Mouse (Mus musculus) heart, embryonic 11.5 days (tissue): Measurements from ENCODE around the gene Rgs17. TPM values are rescaled to one million over a fixed set of nuclear protein-coding genes. Genes with fewer than 3 reads are reported as not detected.
A peak's percentile ranks its signal among the peaks of the same experiment; 100 is the strongest.

Experiments
- ATAC-seq: fragments of 200-750 bp; cut with Nextera tagmentation; replicated peaks from 2 replicates; pipeline ENCODE4 v1.8.0; 2017; ENCODE audit warnings: moderate library complexity; ENCODE audit not compliant: insufficient number of reproducible peaks, low FRiP score, low TSS enrichment
- H3K27ac ChIP-seq: fragments of 300-500 bp; sonication (generic); 2 replicates; pipeline ENCODE4 v1.5.1; 2014; ENCODE audit warnings: mild to moderate bottlenecking, low read depth, low read length
- H3K27me3 ChIP-seq: fragments of 300-500 bp; sonication (generic); 2 replicates; pipeline ENCODE4 v1.6.1; 2014; ENCODE audit warnings: mild to moderate bottlenecking, low read length, mixed read lengths; ENCODE audit not compliant: control insufficient read depth, insufficient read depth
- H3K36me3 ChIP-seq: fragments of 300-500 bp; sonication (generic); 2 replicates; pipeline ENCODE4 v1.6.1; 2014; ENCODE audit warnings: mild to moderate bottlenecking, low read length, moderate library complexity, mixed read lengths; ENCODE audit not compliant: control insufficient read depth, insufficient read depth
- H3K4me1 ChIP-seq: fragments of 300-500 bp; sonication (generic); 2 replicates; pipeline ENCODE4 v1.6.1; 2014; ENCODE audit warnings: low read length; ENCODE audit not compliant: control insufficient read depth, insufficient read depth
- H3K4me2 ChIP-seq: fragments of 300-500 bp; sonication (generic); 2 replicates; pipeline ENCODE4 v1.6.1; 2014; ENCODE audit warnings: mild to moderate bottlenecking, moderate library complexity
- H3K4me3 ChIP-seq: fragments of 300-500 bp; sonication (generic); 2 replicates; pipeline ENCODE4 v1.5.1; 2014; ENCODE audit warnings: low read depth, low read length
- H3K9ac ChIP-seq: fragments of 300-500 bp; sonication (generic); 2 replicates; pipeline ENCODE4 v1.6.1; 2014; ENCODE audit warnings: mild to moderate bottlenecking, low read depth, low read length, moderate library complexity
- H3K9me3 ChIP-seq: fragments of 300-500 bp; sonication (generic); replicated peaks from 2 replicates; pipeline ENCODE4 v1.6.1; 2016; ENCODE audit warnings: low read length; ENCODE audit not compliant: control insufficient read depth
- WGBS: fragments of 180-500 bp; shearing (Covaris S2); extraction: QIAGEN DNeasy Blood & Tissue Kit; methylation state at CpG from one replicate; pipeline ENCODE4 v1.1.7; 2014; ENCODE audit not compliant: insufficient replicate concordance; 5-methylcytosine and 5-hydroxymethylcytosine counted together
- polyA plus RNA-seq: library from polyadenylated mRNA; unstranded; fragments of >200 nt; fragmentation: Nextera tagmentation; extraction: Ambion mirVana; gene quantifications from 2 replicates; pipeline ENCODE4 v1.2.1, GENCODE M21; 2014

Gene Rgs17
- polyA plus RNA-seq, 1 experiment from 2014 or later, result 1.0 TPM

DNA sequence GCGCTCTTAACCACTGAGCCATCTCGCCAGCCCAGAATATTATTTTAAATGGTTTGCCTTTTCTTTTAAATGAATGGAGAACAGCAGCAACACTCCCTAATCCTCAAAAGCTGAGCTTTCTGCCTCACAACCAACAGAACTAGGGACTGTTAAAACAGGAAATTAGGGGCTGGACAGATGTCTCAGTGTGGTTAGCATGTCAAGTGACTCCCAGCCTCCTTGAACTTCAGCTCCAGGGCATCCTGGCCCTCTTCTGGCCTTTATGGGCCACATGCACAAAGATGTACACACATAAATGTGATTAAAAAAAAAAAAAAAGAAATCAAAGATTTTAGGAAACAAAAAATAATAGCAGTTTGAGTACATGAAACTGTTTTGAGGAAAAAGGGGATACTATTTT lies 106.2 kb downstream of the Rgs17 start:
- H3K27me3 ChIP-seq, result no peaks in the 10 kb centered on the region
- no peak overlapping the region for H3K9ac ChIP-seq
- WGBS, result 95% methylated on average over 2 of the region's 2 CpGs
- no peak for ATAC-seq
- no peaks in the 10 kb centered on the region for H3K4me1 ChIP-seq
- H3K9me3 ChIP-seq, result no peaks in the 10 kb centered on the region
- peaks cover 52% of the 10 kb centered on the region for H3K36me3 ChIP-seq
- no peak overlapping the region for H3K4me2 ChIP-seq
- H3K4me3 ChIP-seq, result no peak overlapping the region
- no peak overlapping the region for H3K27ac ChIP-seq

DNA sequence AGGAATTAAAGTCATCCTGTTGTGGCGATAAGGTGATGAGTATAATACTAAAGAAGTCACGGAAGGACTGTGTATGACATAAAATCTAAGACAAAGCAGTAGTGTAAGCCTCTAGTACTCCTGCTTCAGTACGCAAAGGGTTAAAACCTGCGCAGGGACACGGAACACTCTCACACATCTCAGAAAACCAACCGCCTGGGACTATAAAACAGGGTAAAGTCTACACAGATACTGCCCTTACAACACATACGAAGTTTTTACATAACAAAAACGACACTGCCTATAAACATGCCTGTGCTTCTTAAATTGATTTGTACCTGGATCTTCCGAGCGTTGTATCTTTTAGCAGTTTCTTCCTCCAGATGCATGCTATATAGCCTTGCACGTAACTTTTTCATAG lies 108.5 kb downstream of the Rgs17 start:
- H3K4me1 ChIP-seq, result no peaks in the 10 kb centered on the region
- no peaks in the 10 kb centered on the region for H3K27me3 ChIP-seq
- 93% methylated on average over 11 of the region's 11 CpGs for WGBS
- peaks cover 44% of the 10 kb centered on the region for H3K36me3 ChIP-seq
- no peak overlapping the region for H3K4me2 ChIP-seq
- ATAC-seq, result no peak
- no peak overlapping the region for H3K27ac ChIP-seq
- H3K4me3 ChIP-seq, result no peak overlapping the region
- no peaks in the 10 kb centered on the region for H3K9me3 ChIP-seq
- no peak overlapping the region for H3K9ac ChIP-seq

DNA sequence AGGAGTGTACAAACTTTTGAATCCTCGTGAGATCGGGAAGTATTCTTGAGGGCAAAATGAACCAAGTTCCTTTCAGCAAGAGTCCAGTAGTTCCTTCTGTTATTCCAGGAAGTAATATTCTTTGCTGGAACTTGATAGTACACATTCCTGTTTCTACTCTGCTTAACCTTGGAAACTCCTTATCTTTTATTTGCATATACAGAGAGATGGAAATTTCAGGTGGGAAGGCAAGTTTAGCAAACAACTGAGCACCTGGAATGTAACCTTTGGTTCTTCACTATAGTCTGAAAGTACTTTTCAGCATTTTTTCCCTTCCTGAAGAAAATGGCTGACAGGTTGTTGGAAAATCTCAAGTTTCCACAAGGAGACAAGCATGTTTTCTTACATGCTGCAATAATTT lies 114.5 kb downstream of the Rgs17 start:
- H3K27ac ChIP-seq, result 0 out of 2 replicates have a peak overlapping the region, but pooled peaks have one; percentile 16

GRCm38 (mm10) chr10:5806996-5807395 lies 115.2 kb downstream of the Rgs17 start:
- no peaks in the 10 kb centered on the region for H3K9me3 ChIP-seq
- no peak overlapping the region for H3K9ac ChIP-seq
- H3K4me2 ChIP-seq, result no peak overlapping the region; the same call in 1 of the 2 replicates
- 77% methylated on average over 4 of the region's 4 CpGs for WGBS
- H3K4me1 ChIP-seq, result peaks cover 6% of the 10 kb centered on the region
- no peak overlapping the region for H3K4me3 ChIP-seq
- no peaks in the 10 kb centered on the region for H3K27me3 ChIP-seq
- H3K36me3 ChIP-seq, result no peaks in the 10 kb centered on the region; the same call in 1 of the 2 replicates
- H3K27ac ChIP-seq, result peak overlapping the region; percentile 84; the same call in 1 of the 2 replicates
- ATAC-seq, result no peak

More for the DNA sequence above, 114.5 kb downstream of the Rgs17 start:
- peaks cover 6% of the 10 kb centered on the region for H3K36me3 ChIP-seq
- peaks cover 4% of the 10 kb centered on the region for H3K4me1 ChIP-seq
- no peak for ATAC-seq
- no peak overlapping the region for H3K4me3 ChIP-seq
- no peak overlapping the region for H3K9ac ChIP-seq
- H3K4me2 ChIP-seq, result no peak overlapping the region
- WGBS, result 61% methylated on average over 2 of the region's 2 CpGs
- H3K9me3 ChIP-seq, result no peaks in the 10 kb centered on the region
- no peaks in the 10 kb centered on the region for H3K27me3 ChIP-seq

- H3K27me3 ChIP-seq, result no peaks in the 10 kb centered on the region
- no peaks in the 10 kb centered on the region for H3K9me3 ChIP-seq
- WGBS, result 14% methylated on average over 8 of the region's 8 CpGs
- H3K9ac ChIP-seq, result peak overlapping the region; percentile 59
- ATAC-seq, result no peak
- H3K4me3 ChIP-seq, result peak overlapping the region; percentile 81
- peak overlapping the region; percentile 88 for H3K4me2 ChIP-seq
- H3K27ac ChIP-seq, result peak overlapping the region; percentile 84
- H3K36me3 ChIP-seq, result peaks cover 5% of the 10 kb centered on the region; the same call in 1 of the 2 replicates
- H3K4me1 ChIP-seq, result peaks cover 6% of the 10 kb centered on the region
Observed at GRCm38 (mm10) chr10:5806416-5806815, 115.8 kb downstream of the Rgs17 start.

DNA sequence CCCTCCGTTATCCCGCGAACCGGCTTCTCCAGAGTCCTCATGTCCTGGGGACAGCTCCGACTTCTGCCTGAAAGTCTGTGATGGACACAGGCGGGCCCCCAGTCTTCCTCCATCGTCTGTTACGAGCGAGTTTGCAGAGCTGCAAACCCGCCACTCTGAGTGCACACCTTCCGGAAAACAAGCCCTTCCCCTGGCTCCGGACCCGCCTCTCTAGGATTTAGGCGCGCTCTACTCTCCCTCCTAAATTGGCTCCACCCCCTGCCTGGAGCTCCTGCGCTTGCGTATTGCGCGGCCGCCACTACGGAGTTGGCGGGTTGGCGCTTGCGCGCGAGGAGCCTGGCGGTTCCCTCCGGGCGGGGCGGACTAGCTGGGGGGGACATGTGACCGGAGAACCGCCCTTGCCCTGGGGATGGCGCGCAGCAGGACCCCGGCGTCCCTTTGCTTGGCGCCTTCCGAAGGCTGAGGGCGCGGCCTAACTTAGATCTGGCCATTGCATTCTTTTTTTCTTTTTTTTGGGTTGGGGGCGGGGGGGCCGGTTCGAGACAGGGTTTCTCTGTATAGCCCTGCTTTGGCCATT lies 116.4 kb downstream of the Rgs17 start:
- Histone ChIP-seq H3K27me3 (no peaks in the 10 kb centered on the region), H3K9me3 (no peaks in the 10 kb centered on the region), H3K4me1 (peaks cover 6% of the 10 kb centered on the region), H3K4me3 (peak overlapping the region; percentile 81), H3K9ac (peak overlapping the region; percentile 76), H3K36me3 (peaks cover 10% of the 10 kb centered on the region), H3K4me2 (peak overlapping the region; percentile 88), H3K27ac (peak overlapping the region; percentile 86)
- ATAC-seq, result peak; percentile 95
- 0% methylated on average over 43 of the region's 43 CpGs for WGBS

DNA sequence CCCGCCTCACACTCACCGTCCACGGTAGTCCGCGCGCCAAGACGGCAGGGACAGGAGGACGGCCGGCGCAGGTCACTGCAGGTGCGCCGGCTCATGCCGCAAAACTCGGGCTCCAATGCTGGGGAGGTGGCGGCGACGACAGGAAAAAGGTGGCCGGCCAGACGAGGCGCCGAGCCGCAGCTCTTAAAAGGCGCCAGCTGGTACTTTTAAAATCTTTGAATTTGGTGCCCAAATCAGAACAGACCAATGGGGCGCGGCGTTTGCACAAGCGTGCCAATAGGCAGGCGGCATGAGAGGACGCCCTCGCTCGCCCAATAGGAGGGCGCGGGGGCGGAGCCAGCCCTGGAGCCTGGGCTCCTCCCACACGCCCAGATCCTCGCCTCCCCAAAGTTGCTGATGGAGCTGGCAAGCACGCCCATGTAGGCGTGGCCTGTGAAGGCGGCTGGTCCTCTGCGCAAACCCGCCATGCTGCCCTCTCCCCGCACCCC lies 116.9 kb downstream of the Rgs17 start, which contains the start of gene Fbxo5:
Gene Fbxo5 (minus strand): TSS at position 358 of the 488 bp plus-strand sequence.
- Histone ChIP-seq H3K4me1 (peaks cover 6% of the 10 kb centered on the region), H3K9me3 (no peaks in the 10 kb centered on the region), H3K9ac (peak within 1 kb of the TSS; percentile 89), H3K27me3 (no peaks in the 10 kb centered on the region), H3K36me3 (peaks cover 15% of the 10 kb centered on the region), H3K4me3 (peak within 1 kb of the TSS; percentile 81), H3K27ac (peak within 1 kb of the TSS; percentile 86), H3K4me2 (peak within 1 kb of the TSS; percentile 88)
- ATAC-seq, result peak; percentile 97
- WGBS, result under 1% methylated on average over 42 of the region's 42 CpGs

DNA sequence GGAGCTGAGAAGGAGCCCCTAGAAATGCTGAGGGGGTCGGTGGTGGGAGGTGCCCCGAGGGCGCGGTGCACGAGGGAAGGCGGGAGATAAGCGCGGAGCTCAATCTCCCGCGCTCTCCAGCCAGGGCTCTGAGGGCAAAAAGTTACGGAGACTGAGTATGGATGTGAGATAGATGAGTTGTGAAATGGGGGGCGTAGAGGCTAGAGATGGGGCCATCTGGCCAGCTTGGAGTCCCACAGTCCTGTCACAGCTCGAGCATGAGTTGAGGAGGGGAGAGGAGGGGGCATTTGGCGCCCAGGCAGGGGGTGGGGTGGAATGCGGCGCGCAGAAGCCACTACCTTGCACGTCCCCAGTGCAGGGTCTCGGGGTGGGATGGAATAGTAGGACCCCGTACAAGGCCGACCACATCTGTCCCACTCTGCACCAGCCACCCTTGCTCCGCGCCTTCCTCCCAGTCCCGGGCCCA lies 117.5 kb downstream of the Rgs17 start:
- Histone ChIP-seq H3K9ac (peak overlapping the region; percentile 89), H3K4me3 (peak overlapping the region; percentile 81), H3K27ac (peak overlapping the region; percentile 86), H3K36me3 (peaks cover 17% of the 10 kb centered on the region), H3K9me3 (no peaks in the 10 kb centered on the region), H3K4me1 (peaks cover 6% of the 10 kb centered on the region), H3K4me2 (peak overlapping the region; percentile 88), H3K27me3 (no peaks in the 10 kb centered on the region)
- under 1% methylated on average over 24 of the region's 24 CpGs for WGBS
- ATAC-seq, result peak; percentile 10; the same call in 1 of the 2 replicates
